Mouse (Mus musculus) heart, adult 8-10 months (tissue): ENCODE data around the gene Ddx31. TPM values are rescaled to one million over a fixed set of nuclear protein-coding genes. Genes with fewer than 3 reads are reported as not detected.

Experiments used
- total RNA-seq, 4 experiments: library from RNA; stranded (reverse); gene quantifications; 2 replicates each; pipeline ENCODE4 v1.2.4; 2022

The Ddx31 gene
- total RNA-seq, 4 experiments from 2014 or later = 3.3 to 4.9 (median 3.8) TPM

Other genes with a start within 250 kb of the Ddx31 start
- gene Gfi1b, start 218.4 kb upstream of the Ddx31 start, total RNA-seq = under 1 TPM in 1 of 4 experiments, not detected in 3; 0.78 TPM
- gene Tsc1, start 199.2 kb upstream of the Ddx31 start, total RNA-seq = 10 to 100 TPM; 23.7 to 31.3 (median 28.8) TPM
- not detected for gene Spaca9, start 140.7 kb upstream of the Ddx31 start, total RNA-seq
- under 1 TPM in 1 of 4 experiments, not detected in 3; 0.26 TPM for gene Ak8, start 140.2 kb upstream of the Ddx31 start, total RNA-seq
- gene Gtf3c4, start within 50 bp of the Ddx31 start, total RNA-seq = 10 to 100 TPM; 13.5 to 19.8 (median 17.3) TPM
- gene Barhl1, start 76.3 kb downstream of the Ddx31 start, total RNA-seq = not detected
- gene Cfap77, start 214.7 kb downstream of the Ddx31 start, total RNA-seq = not detected
- gene Ttf1, start 219.9 kb downstream of the Ddx31 start, total RNA-seq = 1 to 10 TPM; 5.2 to 6.3 (median 6.1) TPM